Mouse (Mus musculus): ENCODE measurements around the gene Vdac2.

DNA sequence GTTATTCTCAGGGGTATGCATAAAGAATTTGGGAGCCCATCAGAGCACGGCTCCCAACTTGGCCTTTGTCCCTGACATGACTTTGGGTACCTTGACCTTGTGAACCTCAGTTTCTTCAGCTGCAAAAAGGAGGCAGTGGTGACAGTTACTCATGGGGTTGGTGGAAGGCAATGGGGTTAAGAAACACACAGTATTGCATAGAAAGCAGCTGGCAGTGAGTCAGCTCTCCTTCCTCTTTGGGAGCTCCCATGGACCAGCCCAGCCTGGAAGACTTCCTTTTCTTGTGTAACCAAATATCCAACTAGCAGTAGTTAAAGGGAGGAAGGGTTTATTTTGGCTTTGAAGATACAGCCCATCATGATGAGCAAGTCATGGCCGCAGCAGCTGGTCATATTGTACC, 65.4 kb downstream of the Vdac2 start:
- TF ChIP-seq TAL1 (conservative IDR thresholded peaks at IDR 0.05; ENCODE audit: low read depth, low read length) (no peak), CTCF (IDR thresholded peaks at IDR 0.05; ENCODE audit: low read depth, low read length) (no peak), GATA1 (IDR thresholded peaks at IDR 0.05; ENCODE audit: borderline replicate concordance, low read length) (no peak), POLR2AphosphoS5 (IDR thresholded peaks at IDR 0.05; ENCODE audit: insufficient replicate concordance, low read depth, low read length) (no peak), GATA2 (IDR thresholded peaks at IDR 0.05; ENCODE audit: borderline replicate concordance, low read depth, low read length) (no peak)
